Mouse (Mus musculus) lung, postnatal 4 days (tissue): ENCODE measurements around the gene Epsti1.

Experiments
- DNase-seq, 2 experiments: peaks; one replicate each; pipeline ENCODE4 v3.0.0; 2021

Gene Epsti1

GRCm38 (mm10) chr14:78019935-78020334 is 115.9 kb downstream of the Epsti1 start:
- DNase-seq: no peak

GRCm38 (mm10) chr14:78038876-78039275 is 134.8 kb downstream of the Epsti1 start:
- no peak for DNase-seq

- no peak for DNase-seq
These were observed 136.6 kb downstream of the Epsti1 start for GRCm38 (mm10) chr14:78040643-78041042.

GRCm38 (mm10) chr14:78041886-78042526 is 138.0 kb downstream of the Epsti1 start:
- DNase-seq: no peak

- no peak for DNase-seq
These were observed 139.0 kb downstream of the Epsti1 start for GRCm38 (mm10) chr14:78043079-78043478.

GRCm38 (mm10) chr14:78048258-78048657 is 144.2 kb downstream of the Epsti1 start:
- DNase-seq: no peak

- peak in 1 of 2 experiments; percentile 20 for DNase-seq
These were observed 144.6 kb downstream of the Epsti1 start for GRCm38 (mm10) chr14:78048674-78049073.
